Mouse (Mus musculus) limb, embryonic 13.5 days (tissue): Measurements from ENCODE around the gene Slco1a5. TPM values are rescaled to one million over a fixed set of nuclear protein-coding genes. Genes with fewer than 3 reads are reported as not detected.
"Not testable (repeated sequence)": the region's sequence is repeated elsewhere in the genome, so short reads cannot be mapped to it uniquely, and the experiment has no call there.

Source experiments
- ATAC-seq: fragments of 200-750 bp; cut with Nextera tagmentation; 2 replicates; pipeline ENCODE4 v1.8.0; 2017; ENCODE audit warnings: low read depth, moderate number of reproducible peaks, moderate TSS enrichment; ENCODE audit not compliant: low FRiP score
- H3K27ac ChIP-seq: fragments of 300-500 bp; sonication (generic); 2 replicates; pipeline ENCODE4 v1.5.1; 2015; ENCODE audit warnings: inconsistent platforms, mild to moderate bottlenecking, moderate library complexity
- H3K27me3 ChIP-seq: fragments of 300-500 bp; sonication (generic); 2 replicates; pipeline ENCODE4 v1.6.1; 2015; ENCODE audit warnings: mild to moderate bottlenecking, inconsistent platforms
- H3K36me3 ChIP-seq: fragments of 300-500 bp; sonication (generic); 2 replicates; pipeline ENCODE4 v1.6.1; 2015; ENCODE audit warnings: inconsistent platforms, mild to moderate bottlenecking, moderate library complexity
- H3K4me1 ChIP-seq: fragments of 300-500 bp; sonication (generic); 2 replicates; pipeline ENCODE4 v1.6.1; 2015; ENCODE audit warnings: inconsistent platforms
- H3K4me2 ChIP-seq: fragments of 300-500 bp; sonication (generic); replicated peaks from 2 replicates; pipeline ENCODE4 v1.6.1; 2015; ENCODE audit warnings: inconsistent platforms, mild to moderate bottlenecking, moderate library complexity
- H3K4me3 ChIP-seq: fragments of 300-500 bp; sonication (generic); 2 replicates; pipeline ENCODE4 v1.5.1; 2015; ENCODE audit warnings: moderate library complexity, mild to moderate bottlenecking, inconsistent platforms
- H3K9ac ChIP-seq: fragments of 300-500 bp; sonication (generic); 2 replicates; pipeline ENCODE4 v1.6.1; 2015; ENCODE audit warnings: mild to moderate bottlenecking, inconsistent platforms
- H3K9me3 ChIP-seq: fragments of 300-500 bp; sonication (generic); 2 replicates; pipeline ENCODE4 v1.6.1; 2016; ENCODE audit warnings: inconsistent platforms
- WGBS: fragments of 180-500 bp; shearing (Covaris S2); methylation state at CpG from one replicate; pipeline ENCODE4 v1.1.7; 2015; 5-methylcytosine and 5-hydroxymethylcytosine counted together
- polyA plus RNA-seq: library from polyadenylated mRNA; unstranded; fragments of >200 nt; fragmentation: Nextera tagmentation; extraction: Ambion mirVana; gene quantifications from 2 replicates; pipeline ENCODE4 v1.2.1, GENCODE M21; 2015

Gene Slco1a5
- polyA plus RNA-seq = not detected in 2 replicates

DNA sequence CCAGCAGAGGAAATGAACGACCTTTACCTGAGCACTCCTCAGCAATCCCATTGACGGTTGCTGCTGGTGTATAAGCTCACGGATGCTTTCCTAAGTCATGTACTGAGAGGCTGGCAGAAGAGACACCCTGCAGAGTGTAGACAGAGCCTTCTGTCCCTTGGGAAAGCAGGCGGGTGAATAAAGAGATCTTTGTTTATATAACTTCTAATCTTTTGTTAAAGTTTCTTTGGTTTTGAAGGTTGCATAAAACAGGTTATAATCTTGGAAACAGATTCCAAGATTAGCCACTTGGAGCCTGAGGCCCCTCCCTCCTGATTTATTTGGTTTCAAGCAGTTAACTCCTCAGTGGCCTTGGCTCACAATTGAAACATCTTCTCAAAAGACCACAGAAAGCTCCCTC is at the start of gene Slco1a5:
Slco1a5 (minus strand) TSS at position 101 of the 400 bp plus-strand sequence.
- WGBS = 39% methylated on average over 4 of the region's 4 CpGs
- no peaks in the 10 kb centered on the region for H3K27me3 ChIP-seq
- H3K36me3 ChIP-seq = no peaks in the 10 kb centered on the region
- no peak within 1 kb of the TSS for H3K4me2 ChIP-seq
- ATAC-seq = no peak
- no peaks in the 10 kb centered on the region for H3K9me3 ChIP-seq
- H3K4me1 ChIP-seq = no peaks in the 10 kb centered on the region
- H3K9ac ChIP-seq = no peak within 1 kb of the TSS
- H3K27ac ChIP-seq = no peak within 1 kb of the TSS
- H3K4me3 ChIP-seq = no peak within 1 kb of the TSS

- H3K9me3 ChIP-seq = no peaks in the 10 kb centered on the region
- H3K4me1 ChIP-seq = no peaks in the 10 kb centered on the region
- H3K27ac ChIP-seq = no peak overlapping the region
- no peak for ATAC-seq
- H3K4me2 ChIP-seq = no peak overlapping the region
- H3K36me3 ChIP-seq = peaks cover 67% of the 10 kb centered on the region
- H3K4me3 ChIP-seq = no peak overlapping the region
- H3K27me3 ChIP-seq = no peaks in the 10 kb centered on the region
- H3K9ac ChIP-seq = no peak overlapping the region
- WGBS = 86% methylated on average over 3 of the region's 3 CpGs
These were observed 46.8 kb upstream of the Slco1a5 start for GRCm38 (mm10) chr6:142369568-142369967.

DNA sequence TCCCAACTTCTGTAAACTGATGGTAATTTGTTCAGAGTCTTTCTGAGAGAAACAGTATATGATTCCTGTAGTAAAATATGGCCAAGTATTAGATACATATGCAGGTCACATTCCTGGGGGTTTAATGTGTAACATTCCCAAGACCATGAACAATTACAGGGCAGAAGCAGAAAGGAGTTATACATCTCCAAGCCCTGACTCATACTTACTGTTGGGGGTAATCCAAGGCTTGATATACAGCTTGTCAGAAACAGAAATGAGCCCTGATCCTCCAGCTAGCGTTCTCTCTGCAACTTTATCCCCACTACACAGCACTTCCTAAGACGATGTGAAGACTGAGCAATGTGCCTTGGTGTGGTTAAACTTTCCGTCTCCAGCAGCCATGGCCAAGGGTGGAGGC is 44.8 kb upstream of the Slco1a5 start:
- H3K4me2 ChIP-seq = no peak overlapping the region
- no peak overlapping the region for H3K27ac ChIP-seq
- WGBS = 84% methylated on average over 3 of the region's 3 CpGs
- H3K9ac ChIP-seq = no peak overlapping the region
- H3K4me1 ChIP-seq = no peaks in the 10 kb centered on the region
- no peaks in the 10 kb centered on the region for H3K27me3 ChIP-seq
- no peak for ATAC-seq
- no peak overlapping the region for H3K4me3 ChIP-seq
- no peaks in the 10 kb centered on the region for H3K9me3 ChIP-seq
- H3K36me3 ChIP-seq = peaks cover 75% of the 10 kb centered on the region

DNA sequence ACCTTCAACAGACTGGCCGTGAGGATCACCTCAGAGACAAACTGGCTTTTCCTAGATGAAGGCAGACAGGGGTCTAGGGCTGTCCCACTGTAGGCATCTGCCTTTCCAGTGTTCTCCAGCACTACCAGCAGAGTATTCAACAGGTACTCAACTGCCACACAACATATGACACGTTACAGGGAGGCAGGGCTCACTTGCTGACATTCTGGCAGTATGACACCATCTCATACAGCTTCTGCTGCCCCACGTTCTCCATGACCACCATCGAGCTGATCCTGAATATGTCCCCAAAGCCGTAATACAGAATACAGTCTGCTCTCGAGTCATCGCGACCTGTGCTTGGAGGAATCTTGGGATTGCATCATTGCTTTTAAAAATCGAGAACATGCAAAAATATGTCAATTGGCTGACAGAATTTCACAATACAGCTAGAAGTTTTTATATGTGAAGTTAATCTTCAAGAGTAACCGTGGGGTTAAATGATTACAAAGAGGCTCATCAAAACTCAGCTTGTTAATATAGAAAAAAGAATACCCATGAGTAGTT is 43.8 kb upstream of the Slco1a5 start:
- no peaks in the 10 kb centered on the region for H3K9me3 ChIP-seq
- no peak overlapping the region for H3K4me2 ChIP-seq
- WGBS = 89% methylated on average over 10 of the region's 10 CpGs
- no peak overlapping the region for H3K4me3 ChIP-seq
- no peaks in the 10 kb centered on the region for H3K4me1 ChIP-seq
- peaks cover 74% of the 10 kb centered on the region for H3K36me3 ChIP-seq
- no peak overlapping the region for H3K27ac ChIP-seq
- H3K27me3 ChIP-seq = no peaks in the 10 kb centered on the region
- H3K9ac ChIP-seq = no peak overlapping the region
- ATAC-seq = no peak

GRCm38 (mm10) chr6:142365742-142366472 is 43.1 kb upstream of the Slco1a5 start:
- Histone ChIP-seq H3K9me3 (no peaks in the 10 kb centered on the region), H3K27me3 (no peaks in the 10 kb centered on the region), H3K27ac (no peak overlapping the region), H3K4me3 (no peak overlapping the region), H3K9ac (no peak overlapping the region), H3K4me1 (no peaks in the 10 kb centered on the region), H3K36me3 (peaks cover 77% of the 10 kb centered on the region), H3K4me2 (no peak overlapping the region)
- ATAC-seq = no peak
- WGBS = 84% methylated on average over 8 of the region's 8 CpGs

GRCm38 (mm10) chr6:142363019-142363576 is 40.3 kb upstream of the Slco1a5 start:
- ATAC-seq = no peak
- H3K36me3 ChIP-seq = peaks cover 84% of the 10 kb centered on the region
- H3K4me2 ChIP-seq = no peak overlapping the region
- no peaks in the 10 kb centered on the region for H3K27me3 ChIP-seq
- no peak overlapping the region for H3K9ac ChIP-seq
- H3K4me3 ChIP-seq = no peak overlapping the region
- 72% methylated on average over 9 of the region's 9 CpGs for WGBS
- H3K9me3 ChIP-seq = no peaks in the 10 kb centered on the region
- no peak overlapping the region for H3K27ac ChIP-seq
- H3K4me1 ChIP-seq = no peaks in the 10 kb centered on the region

DNA sequence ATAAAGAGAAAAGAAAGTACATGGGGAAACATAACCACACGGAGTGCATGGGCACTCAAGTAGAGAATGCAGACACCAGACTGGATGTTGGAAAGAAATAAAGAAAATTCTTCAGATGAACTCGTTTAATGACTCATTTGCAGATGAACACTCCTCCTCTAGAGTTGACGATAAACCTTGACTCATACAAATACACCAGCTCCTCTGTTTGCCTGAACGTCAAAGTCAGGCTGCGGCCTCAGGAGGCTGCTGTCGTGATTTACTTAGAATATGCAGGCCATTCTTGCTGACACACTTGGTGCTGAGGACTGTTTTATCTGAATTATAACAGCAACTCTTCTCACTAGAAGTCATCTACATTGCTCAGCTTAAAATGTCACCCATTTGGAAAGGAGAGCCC is 39.3 kb upstream of the Slco1a5 start:
- Histone ChIP-seq H3K9ac (no peak overlapping the region), H3K4me1 (no peaks in the 10 kb centered on the region), H3K36me3 (peaks cover 83% of the 10 kb centered on the region), H3K4me2 (no peak overlapping the region), H3K27ac (no peak overlapping the region), H3K4me3 (no peak overlapping the region), H3K27me3 (no peaks in the 10 kb centered on the region), H3K9me3 (no peaks in the 10 kb centered on the region)
- 91% methylated on average over 6 of the region's 6 CpGs for WGBS
- no peak for ATAC-seq

GRCm38 (mm10) chr6:142357106-142357505 is 34.3 kb upstream of the Slco1a5 start:
- H3K9me3 ChIP-seq = no peaks in the 10 kb centered on the region
- H3K27me3 ChIP-seq = no peaks in the 10 kb centered on the region
- H3K4me2 ChIP-seq = no peak overlapping the region
- no peak overlapping the region for H3K27ac ChIP-seq
- H3K4me1 ChIP-seq = no peaks in the 10 kb centered on the region
- no peak for ATAC-seq
- no peak overlapping the region for H3K4me3 ChIP-seq
- 65% methylated on average over 7 of the region's 7 CpGs for WGBS
- H3K36me3 ChIP-seq = peaks cover 78% of the 10 kb centered on the region
- no peak overlapping the region for H3K9ac ChIP-seq

DNA sequence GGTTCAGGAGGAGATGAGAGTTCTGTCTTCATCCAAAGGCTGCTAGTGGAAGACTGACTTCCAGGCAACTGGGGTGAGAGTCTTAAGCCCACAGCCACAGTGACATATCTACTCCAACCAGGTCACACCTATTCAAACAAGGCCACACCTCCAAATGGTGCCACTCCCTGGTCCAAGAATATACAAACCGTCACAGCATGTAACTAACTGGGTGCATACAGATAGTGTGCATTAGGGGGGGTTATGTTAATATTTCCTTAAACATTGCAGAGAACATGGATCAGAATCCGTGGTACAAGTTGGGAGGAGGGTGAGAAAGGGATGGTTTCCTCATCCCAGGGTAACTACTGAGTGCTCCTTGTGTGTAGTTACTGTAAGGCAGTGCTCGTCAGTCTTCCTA is 29.3 kb upstream of the Slco1a5 start:
- WGBS = 90% methylated on average over 3 of the region's 3 CpGs
- not testable (repeated sequence) for H3K4me2 ChIP-seq, H3K4me1 ChIP-seq, H3K4me3 ChIP-seq, H3K27me3 ChIP-seq, H3K27ac ChIP-seq, H3K9ac ChIP-seq, H3K9me3 ChIP-seq, ATAC-seq
- H3K36me3 ChIP-seq = peaks cover 61% of the 10 kb centered on the region

DNA sequence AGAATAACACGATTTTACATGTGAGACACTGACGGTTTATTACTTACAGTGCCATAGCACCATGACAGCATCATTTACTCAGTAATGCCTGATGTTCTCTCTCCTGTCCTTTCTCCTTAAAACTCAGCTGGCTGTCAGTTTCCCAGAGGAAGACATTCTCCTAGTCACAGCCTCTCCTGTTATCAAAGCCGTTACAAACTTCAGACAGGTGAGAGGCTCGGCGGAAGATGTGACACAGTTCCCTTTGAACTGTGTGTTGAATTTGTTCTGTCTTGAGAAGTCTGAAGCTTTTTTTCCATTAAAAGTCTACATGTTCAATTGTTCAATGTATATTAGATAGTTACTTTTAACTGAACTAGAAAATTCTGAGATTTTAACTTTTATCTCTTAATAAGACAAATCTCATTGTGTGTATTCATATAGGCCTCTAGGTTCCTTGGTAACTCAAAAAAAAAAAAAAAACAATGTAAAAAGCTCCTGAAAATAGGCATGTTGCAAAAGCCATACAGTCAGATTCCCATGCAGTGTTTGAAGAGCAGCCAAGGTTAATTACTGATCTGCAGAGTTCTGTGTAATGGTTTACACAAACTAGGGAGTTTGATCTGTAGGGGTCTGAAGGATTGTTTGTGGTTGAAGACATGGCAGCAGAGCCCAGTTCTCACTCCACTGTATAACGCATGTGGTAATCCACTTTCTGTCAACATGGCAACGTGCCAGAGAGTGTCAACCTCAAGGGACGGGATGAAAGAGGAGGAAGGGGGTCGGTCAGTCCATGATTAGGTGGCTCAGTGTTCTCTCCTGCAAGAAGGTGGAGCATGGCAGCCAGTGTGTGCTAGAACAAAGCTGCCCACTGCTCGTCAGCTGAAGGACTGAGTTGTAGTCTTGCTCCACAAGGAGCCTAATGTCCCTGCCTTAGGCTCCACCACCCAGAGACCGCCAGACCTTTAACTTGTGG is 24.9 kb upstream of the Slco1a5 start:
- H3K9ac ChIP-seq = no peak overlapping the region
- H3K36me3 ChIP-seq = peaks cover 31% of the 10 kb centered on the region
- no peak overlapping the region for H3K4me2 ChIP-seq
- 87% methylated on average over 11 of the region's 11 CpGs for WGBS
- H3K27me3 ChIP-seq = no peaks in the 10 kb centered on the region
- H3K27ac ChIP-seq = no peak overlapping the region
- no peak overlapping the region for H3K4me3 ChIP-seq
- no peaks in the 10 kb centered on the region for H3K9me3 ChIP-seq
- peaks cover 8% of the 10 kb centered on the region for H3K4me1 ChIP-seq
- no peak for ATAC-seq

DNA sequence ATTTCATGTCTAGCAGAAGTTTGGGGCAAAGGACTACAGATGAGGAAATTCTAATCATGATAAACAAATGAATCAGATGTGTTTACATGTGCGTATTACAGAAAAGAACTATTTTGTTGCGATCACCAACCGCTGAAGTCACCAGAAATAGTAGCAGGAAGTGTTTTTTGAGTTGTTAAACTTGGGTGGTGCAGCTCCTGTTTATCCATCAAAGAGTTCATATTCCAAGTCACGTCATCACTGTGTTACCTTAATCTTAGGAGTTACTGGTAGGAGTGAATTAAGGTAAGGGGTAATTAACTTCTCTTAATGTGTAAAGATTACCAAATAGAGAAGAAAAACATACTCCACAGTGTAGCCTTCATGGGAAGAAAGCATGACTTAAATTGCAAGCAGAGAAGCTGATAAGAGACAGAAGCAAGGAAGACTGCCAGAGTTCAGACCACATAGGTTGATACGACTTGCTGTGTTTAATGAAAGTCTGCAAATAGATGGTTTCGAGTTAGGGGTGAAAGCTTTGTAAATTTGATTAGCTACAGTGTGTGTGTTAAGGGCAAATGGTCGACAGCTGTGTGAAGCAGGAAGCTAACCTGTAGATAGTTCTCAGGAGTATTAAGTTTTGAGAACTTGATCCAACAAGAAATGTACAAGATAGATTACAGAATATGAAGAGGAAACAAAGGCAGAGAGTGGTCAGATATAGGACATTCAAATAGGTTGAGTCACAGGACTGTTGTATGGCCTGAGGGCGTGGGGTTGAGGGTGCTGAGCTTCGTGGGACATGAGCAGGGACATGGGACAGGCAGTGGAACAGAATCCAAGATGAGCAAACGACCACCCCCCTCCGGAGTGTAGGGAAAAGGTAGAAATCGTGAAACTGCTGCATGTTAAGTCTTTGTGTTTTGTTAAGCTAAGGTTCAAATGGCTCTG is 23.7 kb upstream of the Slco1a5 start:
- H3K9ac ChIP-seq = peak overlapping the region; percentile 64
- no peaks in the 10 kb centered on the region for H3K9me3 ChIP-seq
- peaks cover 8% of the 10 kb centered on the region for H3K4me1 ChIP-seq
- peak overlapping the region; percentile 61 for H3K4me2 ChIP-seq
- no peak overlapping the region for H3K27ac ChIP-seq
- H3K27me3 ChIP-seq = no peaks in the 10 kb centered on the region
- ATAC-seq = no peak
- H3K36me3 ChIP-seq = peaks cover 22% of the 10 kb centered on the region
- peak overlapping the region; percentile 72 for H3K4me3 ChIP-seq
- 50% methylated on average over 12 of the region's 12 CpGs for WGBS
